1 mouse cellular context compared by ENCODE assay signal in the genomic region with DNA sequence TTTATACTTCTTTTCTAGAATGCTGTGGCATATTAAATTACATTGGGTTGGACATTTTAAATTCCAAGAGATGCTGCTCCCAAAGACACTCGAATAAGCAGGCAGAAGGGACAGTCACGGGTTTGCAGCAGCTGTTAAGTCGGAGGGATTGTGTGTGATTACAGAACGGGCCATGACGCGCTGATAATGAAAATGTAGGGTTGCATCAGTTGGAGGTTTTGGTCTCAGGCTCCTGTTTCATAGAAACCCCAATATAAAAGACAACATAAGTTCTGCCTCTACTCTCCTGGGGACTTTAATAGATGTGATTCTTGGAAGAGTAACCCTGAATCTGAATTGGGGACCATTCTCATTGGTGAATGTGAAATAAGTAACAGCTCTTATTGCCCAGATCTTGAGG.
TF ChIP-seq lines count a peak whose summit lies in the region.

No protein-coding gene starts in this region.

TF ChIP-seq in MEL, 35 proteins besides CTCF, POLR2A, EP300 and RAD21 (continued from another document):
- peak; percentile 69 for TF ChIP-seq USF1 (IDR thresholded peaks at IDR 0.05; ENCODE audit: low read depth, low read length)
- TF ChIP-seq TAL1 (IDR thresholded peaks at IDR 0.05; ENCODE audit: low read length): 0 out of 2 replicates have a peak, but pooled peaks have one; percentile 4
- peak; percentile 94 for TF ChIP-seq SIN3A (IDR thresholded peaks at IDR 0.05; ENCODE audit: low read length)
- TF ChIP-seq SMC3 (IDR thresholded peaks at IDR 0.05; ENCODE audit: low read depth, low read length): peak; percentile 8; the same call in 1 of the 2 replicates
- no peak for TF ChIP-seq ELF1 (IDR thresholded peaks at IDR 0.05; ENCODE audit: low read depth, low read length)
- no peak; the same call in 1 of the 2 replicates for TF ChIP-seq HCFC1 (IDR thresholded peaks at IDR 0.05; ENCODE audit: low read depth, low read length)
- peak; percentile 95 for TF ChIP-seq MYB (IDR thresholded peaks at IDR 0.05; ENCODE audit: low read depth, low read length)
- no peak; the same call in none of the 2 replicates for TF ChIP-seq CHD1 (IDR thresholded peaks at IDR 0.05; ENCODE audit: low read depth, low read length)
- TF ChIP-seq ZKSCAN1 (IDR thresholded peaks at IDR 0.05; ENCODE audit: low read depth, low read length): no peak
- TF ChIP-seq MAFK (IDR thresholded peaks at IDR 0.05; ENCODE audit: borderline replicate concordance, low read depth, low read length): no peak
- peak; percentile 66 for TF ChIP-seq NELFE (IDR thresholded peaks at IDR 0.05; ENCODE audit: low read depth, low read length)
- TF ChIP-seq ZNF384 (IDR thresholded peaks at IDR 0.05; ENCODE audit: low read depth, low read length): no peak; the same call in 1 of the 2 replicates
- TF ChIP-seq JUND (IDR thresholded peaks at IDR 0.05; ENCODE audit: low read depth, low read length): no peak
- no peak for TF ChIP-seq MEF2A (IDR thresholded peaks at IDR 0.05; ENCODE audit: extremely low read depth, insufficient replicate concordance, low read depth, low read length, poor library complexity, severe bottlenecking)
- TF ChIP-seq RCOR1 (IDR thresholded peaks at IDR 0.05; ENCODE audit: low read depth, low read length): peak; percentile 75
- 0 out of 2 replicates have a peak, but pooled peaks have one; percentile 38 for TF ChIP-seq MXI1 (IDR thresholded peaks at IDR 0.05; ENCODE audit: low read depth, low read length)
- TF ChIP-seq E2F4 (IDR thresholded peaks at IDR 0.05; ENCODE audit: borderline replicate concordance, low read depth, low read length): no peak
- peak; percentile 85 for TF ChIP-seq TBP (IDR thresholded peaks at IDR 0.05; ENCODE audit: low read depth, low read length)
- TF ChIP-seq GATA1 (IDR thresholded peaks at IDR 0.05; ENCODE audit: low read depth, low read length): peak; percentile 74
- TF ChIP-seq UBTF (IDR thresholded peaks at IDR 0.05; ENCODE audit: borderline replicate concordance, insufficient read depth, low read depth, low read length): no peak
- no peak for TF ChIP-seq ZC3H11A (IDR thresholded peaks at IDR 0.05; ENCODE audit: low read depth, low read length)
TF ChIP-seq in MEL: peak in this region for 16.
